Mouse (Mus musculus): ENCODE measurements around the gene H3f3b.
"Not testable (repeated sequence)": the region's sequence is repeated elsewhere in the genome, so short reads cannot be mapped to it uniquely, and the experiment has no call there.

H3f3b gene

GRCm38 (mm10) chr11:116045173-116045572, 17.4 kb upstream of the H3f3b start:
- in situ Hi-C loops (cut with MseI, MboI): no loop called here

- in situ Hi-C loops (cut with MseI, MboI): no loop called here
These were observed 15.5 kb upstream of the H3f3b start for GRCm38 (mm10) chr11:116043286-116043685.

GRCm38 (mm10) chr11:116042372-116043138, 14.8 kb upstream of the H3f3b start:
- in situ Hi-C loops (cut with MseI, MboI): no loop called here

GRCm38 (mm10) chr11:116041833-116042232, 14.1 kb upstream of the H3f3b start:
- in situ Hi-C loops (cut with MseI, MboI): no loop called here

- in situ Hi-C loops (cut with MseI, MboI): no loop called here
These were observed 12.8 kb upstream of the H3f3b start for GRCm38 (mm10) chr11:116040593-116040992.

GRCm38 (mm10) chr11:116037826-116038225, 10.1 kb upstream of the H3f3b start:
- in situ Hi-C loops (cut with MseI, MboI): no loop called here

GRCm38 (mm10) chr11:116036671-116037070, 8.9 kb upstream of the H3f3b start:
- in situ Hi-C loops (cut with MseI, MboI): no loop called here

GRCm38 (mm10) chr11:116034584-116034983, 6.8 kb upstream of the H3f3b start:
- in situ Hi-C loops (cut with MseI, MboI): no loop called here

GRCm38 (mm10) chr11:116030898-116031845, 3.4 kb upstream of the H3f3b start:
- in situ Hi-C loops (cut with MseI, MboI): no loop called here

GRCm38 (mm10) chr11:116030088-116030897, 2.5 kb upstream of the H3f3b start, which contains the start of gene Unk:
TSS of gene Unk (plus strand) at chr11:116030322.
- in situ Hi-C loops (cut with MseI, MboI): no loop called here

- in situ Hi-C loops (cut with MseI, MboI): no loop called here
These were observed 1.5 kb upstream of the H3f3b start for GRCm38 (mm10) chr11:116029086-116029865.

GRCm38 (mm10) chr11:116028177-116028865, 559 bp upstream of the H3f3b start:
- in situ Hi-C loops (cut with MseI, MboI): no loop called here

- in situ Hi-C loops (cut with MseI, MboI): no loop called here
These were observed 2.5 kb downstream of the H3f3b start for GRCm38 (mm10) chr11:116025056-116025845.

- in situ Hi-C loops (cut with MseI, MboI): no loop called here
These were observed 3.4 kb downstream of the H3f3b start for GRCm38 (mm10) chr11:116024356-116024808.

- in situ Hi-C loops (cut with MseI, MboI): no loop called here
These were observed 3.9 kb downstream of the H3f3b start for GRCm38 (mm10) chr11:116023771-116024355.

GRCm38 (mm10) chr11:116023074-116023770, 4.5 kb downstream of the H3f3b start:
- in situ Hi-C loops (cut with MseI, MboI): not testable (repeated sequence)

GRCm38 (mm10) chr11:116022256-116022780, 5.4 kb downstream of the H3f3b start:
- in situ Hi-C loops (cut with MseI, MboI): no loop called here

All from mouse trophoblast stem cell (cell line).